Mouse (Mus musculus): ENCODE measurements around the gene Zdhhc14. TPM values are rescaled to one million over a fixed set of nuclear protein-coding genes. Genes with fewer than 3 reads are reported as not detected.

The Zdhhc14 gene
- polyA plus RNA-seq, 1 experiment from 2014 or later: 6.2 TPM

DNA sequence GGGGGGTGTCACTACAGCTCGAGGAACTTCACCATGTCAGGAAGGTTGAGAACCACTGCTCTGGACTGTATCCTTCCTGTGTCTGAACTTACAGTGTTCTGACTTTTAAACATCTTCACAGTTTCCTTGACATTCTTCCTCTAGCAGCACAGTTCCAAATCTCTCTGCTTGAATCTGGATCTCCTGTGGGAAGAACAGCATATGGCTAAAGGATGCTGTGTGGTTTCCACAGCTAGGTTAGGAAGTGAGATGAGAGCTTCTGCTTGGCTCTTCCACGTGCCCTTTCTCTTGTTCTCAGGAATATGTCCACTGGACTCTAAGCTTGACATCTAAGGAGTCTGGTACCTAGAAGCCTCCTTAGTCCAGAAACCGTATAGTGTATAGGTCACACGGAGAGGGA is 15.7 kb downstream of the Zdhhc14 start:
- Histone ChIP-seq H3K9me3 (ENCODE audit: control insufficient read depth, low read length) (no peaks in the 10 kb centered on the region), H3K4me3 (ENCODE audit: low read depth, low read length) (no peak overlapping the region), H3K27ac (ENCODE audit: low read depth, low read length) (peak overlapping the region; percentile 83; the same call in 1 of the 2 replicates), H3K4me1 (replicated peaks; ENCODE audit: control insufficient read depth, insufficient read depth, low read length) (peaks cover 55% of the 10 kb centered on the region), H3K36me3 (ENCODE audit: control insufficient read depth, insufficient read depth, low read length) (no peaks in the 10 kb centered on the region), H3K4me2 (peak overlapping the region; percentile 56), H3K9ac (ENCODE audit: low read depth, low read length) (peak overlapping the region; percentile 55), H3K27me3 (replicated peaks; ENCODE audit: control insufficient read depth, insufficient read depth, low read length) (no peaks in the 10 kb centered on the region)
- 67% methylated on average over 4 of the region's 4 CpGs for WGBS
- ATAC-seq (replicated peaks; ENCODE audit: low FRiP score) (no peak), DNase-seq (ENCODE audit: low spot score) (no peak)

DNA sequence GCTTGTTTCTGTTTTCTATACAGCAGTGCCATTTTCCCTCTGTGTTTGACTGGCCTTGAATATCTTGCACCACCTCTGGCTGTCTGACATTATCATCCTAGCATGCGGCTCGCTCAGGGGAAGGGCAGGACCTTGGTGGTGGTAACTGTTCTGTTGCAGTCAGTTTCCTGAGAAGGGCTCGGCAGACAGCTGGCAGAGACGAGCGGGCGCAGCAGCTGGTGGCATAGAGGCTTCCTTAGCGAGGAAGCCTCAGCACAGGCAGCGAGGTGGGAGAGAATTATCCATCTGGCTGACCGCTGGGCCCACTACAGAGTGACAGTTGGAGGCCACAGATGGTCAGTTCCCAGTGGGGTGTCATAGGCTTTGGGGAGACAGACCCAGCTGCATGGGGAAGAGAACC is 18.2 kb downstream of the Zdhhc14 start:
- WGBS: 56% methylated on average over 9 of the region's 9 CpGs
- Histone ChIP-seq H3K9ac (ENCODE audit: low read depth, low read length) (peak overlapping the region; percentile 50; the same call in 1 of the 2 replicates), H3K36me3 (ENCODE audit: control insufficient read depth, insufficient read depth, low read length) (no peaks in the 10 kb centered on the region), H3K4me1 (replicated peaks; ENCODE audit: control insufficient read depth, insufficient read depth, low read length) (peaks cover 49% of the 10 kb centered on the region), H3K4me3 (ENCODE audit: low read depth, low read length) (no peak overlapping the region), H3K27me3 (replicated peaks; ENCODE audit: control insufficient read depth, insufficient read depth, low read length) (no peaks in the 10 kb centered on the region), H3K9me3 (ENCODE audit: control insufficient read depth, low read length) (no peaks in the 10 kb centered on the region), H3K4me2 (peak overlapping the region; percentile 35), H3K27ac (ENCODE audit: low read depth, low read length) (peak overlapping the region; percentile 35; the same call in 1 of the 2 replicates)
- DNase-seq (ENCODE audit: low spot score) (no peak), ATAC-seq (replicated peaks; ENCODE audit: low FRiP score) (peak; percentile 45; the same call in 1 of the 2 replicates)

DNA sequence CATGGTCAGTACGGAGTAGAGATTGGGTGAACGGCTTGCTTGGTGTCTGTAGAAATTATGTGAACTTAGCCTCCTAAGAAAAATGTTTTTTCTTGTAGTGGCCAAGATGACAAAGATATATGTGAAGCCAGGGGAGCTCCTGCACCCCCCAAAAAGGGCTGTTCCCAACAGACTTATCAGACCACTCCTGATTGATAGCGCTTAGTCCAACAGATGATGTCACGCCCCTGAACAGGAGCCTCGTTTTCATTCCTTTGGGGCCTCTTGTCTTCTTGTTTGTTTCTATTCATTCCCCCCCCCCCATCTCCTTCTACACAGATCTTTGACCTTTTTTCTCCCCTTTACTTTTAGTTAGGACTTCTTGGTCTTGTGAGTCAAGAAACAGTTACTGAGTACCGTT is 19.4 kb downstream of the Zdhhc14 start:
- no peak for DNase-seq (ENCODE audit: low spot score)
- H3K27ac ChIP-seq (ENCODE audit: low read depth, low read length): no peak overlapping the region
- 61% methylated on average over 6 of the region's 6 CpGs for WGBS
- H3K9ac ChIP-seq (ENCODE audit: low read depth, low read length): 0 out of 2 replicates have a peak overlapping the region, but pooled peaks have one; percentile 38
- peaks cover 42% of the 10 kb centered on the region for H3K4me1 ChIP-seq (replicated peaks; ENCODE audit: control insufficient read depth, insufficient read depth, low read length)
- no peaks in the 10 kb centered on the region for H3K9me3 ChIP-seq (ENCODE audit: control insufficient read depth, low read length)
- peak overlapping the region; percentile 46 for H3K4me2 ChIP-seq
- no peaks in the 10 kb centered on the region for H3K27me3 ChIP-seq (replicated peaks; ENCODE audit: control insufficient read depth, insufficient read depth, low read length)
- ATAC-seq (replicated peaks; ENCODE audit: low FRiP score): 0 out of 2 replicates have a peak, but pooled peaks have one; percentile 41
- H3K36me3 ChIP-seq (ENCODE audit: control insufficient read depth, insufficient read depth, low read length): no peaks in the 10 kb centered on the region
- no peak overlapping the region for H3K4me3 ChIP-seq (ENCODE audit: low read depth, low read length)

DNA sequence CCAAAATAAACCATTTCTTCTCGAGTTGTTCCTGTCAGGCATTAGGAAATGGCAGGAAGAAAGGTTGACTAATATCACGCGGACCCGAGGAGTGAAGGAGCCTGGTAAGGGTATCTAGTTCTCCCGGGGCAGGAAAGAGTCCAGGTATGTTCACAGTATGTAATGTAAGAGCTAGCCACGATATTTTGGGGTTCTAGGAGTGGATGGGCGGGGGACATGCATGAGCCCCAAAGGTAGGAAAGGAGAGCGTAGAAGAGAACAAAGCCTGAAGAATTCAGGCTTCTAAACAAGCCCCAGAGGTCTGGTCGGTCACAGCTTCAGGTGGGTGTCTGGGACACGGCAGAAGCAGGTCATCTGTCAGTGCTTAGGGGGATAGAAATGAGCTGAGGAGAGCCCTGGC is 27.1 kb downstream of the Zdhhc14 start:
- no peak for ATAC-seq (replicated peaks; ENCODE audit: low FRiP score)
- no peak overlapping the region for H3K9ac ChIP-seq (ENCODE audit: low read depth, low read length)
- DNase-seq (ENCODE audit: low spot score): no peak
- H3K27ac ChIP-seq (ENCODE audit: low read depth, low read length): no peak overlapping the region
- H3K36me3 ChIP-seq (ENCODE audit: control insufficient read depth, insufficient read depth, low read length): no peaks in the 10 kb centered on the region
- H3K4me3 ChIP-seq (ENCODE audit: low read depth, low read length): no peak overlapping the region
- no peaks in the 10 kb centered on the region for H3K9me3 ChIP-seq (ENCODE audit: control insufficient read depth, low read length)
- H3K4me2 ChIP-seq: no peak overlapping the region
- no peaks in the 10 kb centered on the region; the same call in 1 of the 2 replicates for H3K4me1 ChIP-seq (replicated peaks; ENCODE audit: control insufficient read depth, insufficient read depth, low read length)
- no peaks in the 10 kb centered on the region for H3K27me3 ChIP-seq (replicated peaks; ENCODE audit: control insufficient read depth, insufficient read depth, low read length)
- 89% methylated on average over 10 of the region's 10 CpGs for WGBS

DNA sequence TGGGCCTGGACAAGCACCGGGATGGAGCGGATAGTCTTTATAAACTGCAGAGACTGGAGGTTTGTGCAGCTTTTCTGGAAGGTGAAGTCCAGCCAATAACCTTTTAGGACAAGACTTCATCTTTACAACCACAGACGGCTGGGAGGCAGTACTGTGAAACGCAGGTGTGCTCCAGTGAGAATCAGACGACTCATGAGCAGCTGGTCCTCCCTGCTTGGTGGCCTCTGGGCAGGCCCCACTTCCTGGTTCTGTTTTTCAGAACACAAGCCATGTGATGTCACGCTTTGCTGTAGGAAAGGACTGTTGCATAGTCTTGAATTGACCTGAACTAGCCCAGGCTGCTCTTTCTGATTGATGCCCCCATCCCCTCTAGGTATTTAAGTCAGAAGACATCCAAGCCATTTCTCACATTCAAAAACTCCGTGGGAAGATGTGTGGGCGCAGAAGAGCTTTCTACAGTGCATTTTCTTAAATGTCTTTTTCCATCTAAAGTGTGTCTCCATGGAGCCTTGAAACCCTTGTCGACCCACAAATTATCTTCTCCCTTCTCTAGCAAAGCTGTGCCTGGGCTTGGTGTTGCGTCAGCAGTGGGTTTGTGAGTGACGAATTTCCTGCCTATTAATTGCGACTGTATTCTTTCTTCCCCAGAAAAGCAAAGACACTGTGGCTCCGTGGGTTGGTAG is 27.7 kb downstream of the Zdhhc14 start:
- Histone ChIP-seq H3K27me3 (replicated peaks; ENCODE audit: control insufficient read depth, insufficient read depth, low read length) (no peaks in the 10 kb centered on the region), H3K9ac (ENCODE audit: low read depth, low read length) (no peak overlapping the region), H3K9me3 (ENCODE audit: control insufficient read depth, low read length) (no peaks in the 10 kb centered on the region), H3K4me3 (ENCODE audit: low read depth, low read length) (no peak overlapping the region), H3K4me2 (no peak overlapping the region), H3K27ac (ENCODE audit: low read depth, low read length) (no peak overlapping the region), H3K4me1 (replicated peaks; ENCODE audit: control insufficient read depth, insufficient read depth, low read length) (no peaks in the 10 kb centered on the region), H3K36me3 (ENCODE audit: control insufficient read depth, insufficient read depth, low read length) (no peaks in the 10 kb centered on the region)
- WGBS: 80% methylated on average over 13 of the region's 13 CpGs
- ATAC-seq (replicated peaks; ENCODE audit: low FRiP score) (no peak), DNase-seq (ENCODE audit: low spot score) (no peak)

DNA sequence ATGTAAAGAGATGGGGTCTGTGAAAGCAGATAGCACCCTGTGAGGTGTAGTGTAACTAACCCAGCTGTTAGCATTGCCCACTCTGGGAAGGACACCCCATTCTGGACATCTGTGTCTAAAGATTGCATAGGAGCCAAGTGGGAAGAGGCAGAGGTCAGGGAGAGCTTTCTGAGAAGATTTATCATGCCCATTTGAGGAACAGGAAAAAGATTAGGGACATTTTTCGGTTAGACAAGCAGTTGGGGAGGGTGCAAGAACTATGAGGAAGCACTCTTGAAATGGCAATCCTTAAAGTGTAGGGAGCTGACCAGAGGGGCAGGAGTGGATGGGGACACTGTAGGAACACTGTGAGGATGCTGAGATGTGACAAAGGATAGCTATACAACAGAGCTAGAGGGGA is 29.2 kb downstream of the Zdhhc14 start:
- DNase-seq (ENCODE audit: low spot score) (no peak), ATAC-seq (replicated peaks; ENCODE audit: low FRiP score) (no peak)
- H3K27ac ChIP-seq (ENCODE audit: low read depth, low read length): no peak overlapping the region
- WGBS: 35% methylated on average over 1 of the region's 1 CpGs
- H3K9me3 ChIP-seq (ENCODE audit: control insufficient read depth, low read length): no peaks in the 10 kb centered on the region
- no peaks in the 10 kb centered on the region for H3K27me3 ChIP-seq (replicated peaks; ENCODE audit: control insufficient read depth, insufficient read depth, low read length)
- no peak overlapping the region for H3K4me2 ChIP-seq
- H3K9ac ChIP-seq (ENCODE audit: low read depth, low read length): no peak overlapping the region
- H3K36me3 ChIP-seq (ENCODE audit: control insufficient read depth, insufficient read depth, low read length): no peaks in the 10 kb centered on the region
- H3K4me3 ChIP-seq (ENCODE audit: low read depth, low read length): no peak overlapping the region
- H3K4me1 ChIP-seq (replicated peaks; ENCODE audit: control insufficient read depth, insufficient read depth, low read length): no peaks in the 10 kb centered on the region

DNA sequence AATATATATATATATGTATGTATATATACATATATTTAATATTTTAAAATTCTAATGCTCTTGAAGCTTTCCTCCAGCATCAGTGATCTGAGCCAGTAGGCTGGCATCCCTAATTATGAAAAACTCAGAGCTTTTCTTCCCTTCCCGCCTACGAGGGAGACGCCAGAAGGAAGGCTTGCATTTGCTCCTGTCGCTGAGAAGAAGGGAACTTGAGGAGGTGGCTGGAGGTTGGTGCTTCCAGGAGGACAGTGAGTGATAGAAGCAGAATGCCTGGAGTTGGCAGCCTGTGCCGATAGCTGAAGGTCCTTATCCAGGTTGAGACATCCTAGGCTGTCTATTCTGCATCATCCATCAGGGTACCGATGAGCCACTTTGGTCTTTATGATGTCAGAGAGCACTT is 37.2 kb downstream of the Zdhhc14 start:
- no peak overlapping the region for H3K9ac ChIP-seq (ENCODE audit: low read depth, low read length)
- no peaks in the 10 kb centered on the region for H3K36me3 ChIP-seq (ENCODE audit: control insufficient read depth, insufficient read depth, low read length)
- no peak overlapping the region for H3K27ac ChIP-seq (ENCODE audit: low read depth, low read length)
- H3K4me2 ChIP-seq: no peak overlapping the region
- H3K9me3 ChIP-seq (ENCODE audit: control insufficient read depth, low read length): no peaks in the 10 kb centered on the region
- WGBS: 79% methylated on average over 6 of the region's 6 CpGs
- H3K27me3 ChIP-seq (replicated peaks; ENCODE audit: control insufficient read depth, insufficient read depth, low read length): no peaks in the 10 kb centered on the region
- no peak overlapping the region for H3K4me3 ChIP-seq (ENCODE audit: low read depth, low read length)
- DNase-seq (ENCODE audit: low spot score) (no peak), ATAC-seq (replicated peaks; ENCODE audit: low FRiP score) (no peak)
- no peaks in the 10 kb centered on the region for H3K4me1 ChIP-seq (replicated peaks; ENCODE audit: control insufficient read depth, insufficient read depth, low read length)

DNA sequence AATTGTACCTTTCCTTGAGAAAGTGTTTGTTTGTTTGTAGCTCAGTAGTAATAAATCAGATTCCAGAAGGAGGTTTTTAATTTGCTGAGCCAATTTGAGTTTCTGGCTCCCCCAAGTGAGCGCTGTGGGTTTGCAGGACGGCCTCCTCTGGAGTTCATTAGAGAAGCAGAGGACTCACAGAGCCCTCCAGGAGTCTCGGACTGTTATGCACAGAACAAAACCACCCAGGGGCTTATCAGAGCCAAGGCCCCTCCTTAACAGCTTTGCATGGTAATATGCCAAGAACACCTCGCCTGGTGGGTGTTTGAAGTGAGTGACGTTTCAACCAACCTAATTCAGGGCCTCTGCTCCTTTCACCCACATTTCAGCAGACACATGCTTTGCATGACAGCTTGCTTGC is 40.5 kb downstream of the Zdhhc14 start:
- Histone ChIP-seq H3K9ac (ENCODE audit: low read depth, low read length) (no peak overlapping the region), H3K36me3 (ENCODE audit: control insufficient read depth, insufficient read depth, low read length) (no peaks in the 10 kb centered on the region), H3K4me2 (no peak overlapping the region), H3K9me3 (ENCODE audit: control insufficient read depth, low read length) (no peaks in the 10 kb centered on the region), H3K4me3 (ENCODE audit: low read depth, low read length) (no peak overlapping the region), H3K4me1 (replicated peaks; ENCODE audit: control insufficient read depth, insufficient read depth, low read length) (peaks cover 2% of the 10 kb centered on the region; the same call in 1 of the 2 replicates), H3K27me3 (replicated peaks; ENCODE audit: control insufficient read depth, insufficient read depth, low read length) (peaks cover 2% of the 10 kb centered on the region; the same call in 1 of the 2 replicates), H3K27ac (ENCODE audit: low read depth, low read length) (no peak overlapping the region)
- 46% methylated on average over 5 of the region's 5 CpGs for WGBS
- ATAC-seq (replicated peaks; ENCODE audit: low FRiP score) (no peak), DNase-seq (ENCODE audit: low spot score) (no peak)

DNA sequence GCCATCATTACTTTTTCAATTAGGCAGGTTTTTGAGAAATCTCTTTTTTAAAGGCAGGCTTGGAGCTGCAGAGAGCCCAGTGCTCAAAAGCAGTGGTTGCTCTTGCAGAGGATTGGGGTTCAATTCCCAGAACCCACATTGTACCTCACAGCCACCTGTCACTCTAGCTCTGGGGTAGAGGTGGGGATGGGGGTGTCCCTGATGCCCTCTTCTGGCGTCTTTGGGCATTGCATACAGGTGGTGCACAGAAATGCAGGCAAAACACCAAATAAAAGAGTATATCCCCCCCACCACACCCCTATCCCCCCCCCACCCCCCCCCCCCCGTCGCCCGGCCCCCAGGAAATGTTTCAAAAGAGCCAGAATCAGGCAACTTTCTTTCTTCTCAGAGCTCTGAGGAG is 43.0 kb downstream of the Zdhhc14 start:
- H3K9me3 ChIP-seq (ENCODE audit: control insufficient read depth, low read length): no peaks in the 10 kb centered on the region
- no peak overlapping the region for H3K9ac ChIP-seq (ENCODE audit: low read depth, low read length)
- no peak overlapping the region for H3K27ac ChIP-seq (ENCODE audit: low read depth, low read length)
- 38% methylated on average over 4 of the region's 4 CpGs for WGBS
- H3K4me1 ChIP-seq (replicated peaks; ENCODE audit: control insufficient read depth, insufficient read depth, low read length): peaks cover 2% of the 10 kb centered on the region; the same call in 1 of the 2 replicates
- H3K4me3 ChIP-seq (ENCODE audit: low read depth, low read length): no peak overlapping the region
- no peaks in the 10 kb centered on the region for H3K36me3 ChIP-seq (ENCODE audit: control insufficient read depth, insufficient read depth, low read length)
- H3K27me3 ChIP-seq (replicated peaks; ENCODE audit: control insufficient read depth, insufficient read depth, low read length): peaks cover 2% of the 10 kb centered on the region; the same call in 1 of the 2 replicates
- ATAC-seq (replicated peaks; ENCODE audit: low FRiP score) (no peak), DNase-seq (ENCODE audit: low spot score) (no peak)
- no peak overlapping the region for H3K4me2 ChIP-seq

Data from liver, embryonic 11.5 days (tissue).